Mouse (Mus musculus): ENCODE data around the gene Ablim1. TPM values are rescaled to one million over a fixed set of nuclear protein-coding genes. Genes with fewer than 3 reads are reported as not detected.

Gene Ablim1
- polyA plus RNA-seq, 1 experiment from 2014 or later = 62.0 TPM

DNA sequence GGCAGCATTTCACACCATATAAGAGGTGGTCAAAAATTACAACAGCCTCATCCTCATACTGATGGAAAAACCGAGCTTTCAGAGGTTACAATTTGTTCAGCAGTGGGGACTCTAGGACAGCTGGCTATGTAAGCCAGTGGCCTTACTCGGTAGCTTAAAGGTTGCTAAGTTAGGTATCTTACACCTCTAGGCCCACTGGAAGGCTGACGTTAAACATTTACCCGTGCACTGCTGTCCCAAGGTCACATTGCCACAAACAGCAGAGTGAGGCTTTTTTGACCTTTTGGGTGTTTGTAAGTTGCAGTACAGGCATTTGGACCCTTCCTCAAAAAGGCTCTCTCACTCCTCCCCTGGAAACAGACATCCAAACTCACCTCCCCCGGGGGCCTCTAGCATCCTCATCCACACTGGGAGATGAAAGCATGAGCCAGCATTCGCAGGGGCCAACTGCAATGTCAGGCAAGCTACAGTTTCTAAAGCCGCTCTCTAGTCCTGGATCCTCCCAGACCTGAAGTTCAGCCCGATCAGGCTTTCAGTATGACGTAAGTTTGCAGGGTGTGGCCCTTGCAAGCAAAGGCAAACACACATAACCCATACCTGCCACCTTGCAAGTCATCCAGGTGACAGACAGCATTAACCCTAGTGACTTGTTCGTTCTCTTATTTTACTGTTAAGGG lies 132.7 kb downstream of the Ablim1 start:
- peaks cover 4% of the 10 kb centered on the region; the same call in 1 of the 2 replicates for H3K4me1 ChIP-seq (replicated peaks; ENCODE audit: control insufficient read depth, insufficient read depth)
- no peaks in the 10 kb centered on the region for H3K27me3 ChIP-seq (ENCODE audit: control insufficient read depth, insufficient read depth, low read length)
- peak overlapping the region; percentile 35; the same call in 1 of the 2 replicates for H3K9ac ChIP-seq (ENCODE audit: low read length)
- H3K36me3 ChIP-seq (ENCODE audit: control insufficient read depth, insufficient read depth, low read length) = no peaks in the 10 kb centered on the region
- TF ChIP-seq CTCF (IDR thresholded peaks at IDR 0.05; ENCODE audit: low read depth) = no peak
- peak; percentile 88 for TF ChIP-seq EP300 (optimal IDR thresholded peaks at IDR 0.05)
- peak overlapping the region; percentile 81 for H3K27ac ChIP-seq (replicated peaks)
- peak; percentile 88 for ATAC-seq (ENCODE audit: low FRiP score, low TSS enrichment)
- 57% methylated on average over 10 of the region's 10 CpGs for WGBS
- DNase-seq (ENCODE audit: low spot score) = peak; percentile 85
- H3K9me3 ChIP-seq (ENCODE audit: control insufficient read depth, low read length) = no peaks in the 10 kb centered on the region
- H3K4me2 ChIP-seq (replicated peaks; ENCODE audit: low read depth) = no peak overlapping the region
- no peak overlapping the region for H3K4me3 ChIP-seq (ENCODE audit: low read depth, low read length)

DNA sequence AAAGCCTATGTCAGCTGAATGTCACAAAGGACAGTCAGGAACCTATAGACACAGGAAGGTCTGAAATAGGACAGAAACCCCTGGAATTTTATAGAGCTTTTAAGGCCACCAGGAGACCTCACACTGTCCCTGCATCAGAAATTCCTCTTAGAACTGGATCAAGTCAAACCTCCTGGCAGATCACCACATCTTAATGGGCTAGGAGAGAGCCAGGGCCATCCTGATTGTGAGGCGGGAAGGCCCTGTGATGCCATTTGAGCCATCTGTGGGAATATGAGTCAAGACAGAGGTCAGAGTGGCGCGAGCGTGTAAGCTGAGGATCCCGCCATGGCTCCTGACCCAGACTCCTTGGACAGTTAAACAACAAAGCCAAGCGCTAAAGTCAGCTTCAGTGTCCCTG lies 133.4 kb downstream of the Ablim1 start:
- TF ChIP-seq CTCF (IDR thresholded peaks at IDR 0.05; ENCODE audit: low read depth) (no peak), EP300 (optimal IDR thresholded peaks at IDR 0.05) (no peak)
- H3K27me3 ChIP-seq (ENCODE audit: control insufficient read depth, insufficient read depth, low read length) = no peaks in the 10 kb centered on the region
- 0 out of 2 replicates have a peak overlapping the region, but pooled peaks have one; percentile 1 for H3K9ac ChIP-seq (ENCODE audit: low read length)
- 86% methylated on average over 6 of the region's 6 CpGs for WGBS
- H3K9me3 ChIP-seq (ENCODE audit: control insufficient read depth, low read length) = no peaks in the 10 kb centered on the region
- peak overlapping the region; percentile 81 for H3K27ac ChIP-seq (replicated peaks)
- no peak for DNase-seq (ENCODE audit: low spot score)
- peaks cover 4% of the 10 kb centered on the region; the same call in 1 of the 2 replicates for H3K4me1 ChIP-seq (replicated peaks; ENCODE audit: control insufficient read depth, insufficient read depth)
- peak overlapping the region; percentile 18; the same call in 1 of the 2 replicates for H3K4me2 ChIP-seq (replicated peaks; ENCODE audit: low read depth)
- no peak for ATAC-seq (ENCODE audit: low FRiP score, low TSS enrichment)
- H3K4me3 ChIP-seq (ENCODE audit: low read depth, low read length) = no peak overlapping the region
- H3K36me3 ChIP-seq (ENCODE audit: control insufficient read depth, insufficient read depth, low read length) = no peaks in the 10 kb centered on the region

DNA sequence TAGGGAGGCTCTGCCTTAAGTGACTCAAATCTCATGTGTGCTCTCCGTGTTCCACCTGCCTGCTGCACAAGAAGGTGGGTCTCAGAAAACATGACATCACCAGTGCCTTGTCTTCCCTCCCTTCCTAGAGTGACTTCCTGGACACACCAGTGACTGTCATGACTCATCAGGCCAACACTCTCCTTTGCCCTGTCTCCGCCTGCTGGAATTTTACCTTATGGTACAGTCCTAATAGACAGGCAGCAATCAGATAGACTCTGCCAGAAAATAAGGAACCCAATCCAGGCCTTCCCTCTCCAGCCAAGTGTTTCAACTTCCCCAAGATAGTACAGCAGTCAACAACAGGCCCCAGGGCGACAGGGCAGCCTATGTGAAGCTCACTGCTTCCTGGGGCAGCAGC lies 133.8 kb downstream of the Ablim1 start:
- ATAC-seq (ENCODE audit: low FRiP score, low TSS enrichment) = peak; percentile 62

DNA sequence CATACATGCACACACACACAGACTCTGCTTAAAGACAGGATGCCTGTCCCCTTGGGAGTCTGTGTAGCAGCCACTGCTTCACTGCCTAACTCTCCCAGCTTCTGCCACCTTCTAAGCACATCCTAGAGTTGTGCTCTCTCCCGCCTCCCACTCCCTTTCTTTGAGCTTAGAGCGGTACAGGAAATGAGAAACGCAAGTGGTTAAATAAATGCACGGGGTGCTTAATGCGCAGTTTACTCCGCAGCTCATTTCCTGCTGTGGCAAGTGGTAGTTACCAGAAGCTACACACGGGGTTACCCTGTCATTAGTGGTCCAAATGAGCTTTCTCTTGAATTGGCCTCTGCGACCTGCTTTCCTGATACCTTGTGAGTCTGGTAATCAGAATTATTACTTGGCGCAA lies 134.4 kb downstream of the Ablim1 start:
- no peak overlapping the region for H3K4me3 ChIP-seq (ENCODE audit: low read depth, low read length)
- no peaks in the 10 kb centered on the region for H3K36me3 ChIP-seq (ENCODE audit: control insufficient read depth, insufficient read depth, low read length)
- H3K9ac ChIP-seq (ENCODE audit: low read length) = no peak overlapping the region
- no peaks in the 10 kb centered on the region for H3K27me3 ChIP-seq (ENCODE audit: control insufficient read depth, insufficient read depth, low read length)
- no peak for DNase-seq (ENCODE audit: low spot score)
- TF ChIP-seq CTCF (IDR thresholded peaks at IDR 0.05; ENCODE audit: low read depth) (no peak), EP300 (optimal IDR thresholded peaks at IDR 0.05) (no peak)
- peak overlapping the region; percentile 81; the same call in 1 of the 2 replicates for H3K27ac ChIP-seq (replicated peaks)
- H3K9me3 ChIP-seq (ENCODE audit: control insufficient read depth, low read length) = no peaks in the 10 kb centered on the region
- H3K4me2 ChIP-seq (replicated peaks; ENCODE audit: low read depth) = no peak overlapping the region
- ATAC-seq (ENCODE audit: low FRiP score, low TSS enrichment) = no peak
- 61% methylated on average over 9 of the region's 9 CpGs for WGBS
- H3K4me1 ChIP-seq (replicated peaks; ENCODE audit: control insufficient read depth, insufficient read depth) = peaks cover 4% of the 10 kb centered on the region; the same call in 1 of the 2 replicates

More for the DNA sequence above, 133.8 kb downstream of the Ablim1 start:
- WGBS = 68% methylated on average over 3 of the region's 3 CpGs
- Histone ChIP-seq H3K36me3 (ENCODE audit: control insufficient read depth, insufficient read depth, low read length) (no peaks in the 10 kb centered on the region), H3K4me1 (replicated peaks; ENCODE audit: control insufficient read depth, insufficient read depth) (peaks cover 4% of the 10 kb centered on the region; the same call in 1 of the 2 replicates), H3K27ac (replicated peaks) (peak overlapping the region; percentile 81), H3K9ac (ENCODE audit: low read length) (0 out of 2 replicates have a peak overlapping the region, but pooled peaks have one; percentile 1), H3K4me2 (replicated peaks; ENCODE audit: low read depth) (no peak overlapping the region), H3K4me3 (ENCODE audit: low read depth, low read length) (no peak overlapping the region), H3K9me3 (ENCODE audit: control insufficient read depth, low read length) (no peaks in the 10 kb centered on the region), H3K27me3 (ENCODE audit: control insufficient read depth, insufficient read depth, low read length) (no peaks in the 10 kb centered on the region)
- TF ChIP-seq CTCF (IDR thresholded peaks at IDR 0.05; ENCODE audit: low read depth) (0 out of 2 replicates have a peak, but pooled peaks have one; percentile 17), EP300 (optimal IDR thresholded peaks at IDR 0.05) (no peak)
- no peak for DNase-seq (ENCODE audit: low spot score)

DNA sequence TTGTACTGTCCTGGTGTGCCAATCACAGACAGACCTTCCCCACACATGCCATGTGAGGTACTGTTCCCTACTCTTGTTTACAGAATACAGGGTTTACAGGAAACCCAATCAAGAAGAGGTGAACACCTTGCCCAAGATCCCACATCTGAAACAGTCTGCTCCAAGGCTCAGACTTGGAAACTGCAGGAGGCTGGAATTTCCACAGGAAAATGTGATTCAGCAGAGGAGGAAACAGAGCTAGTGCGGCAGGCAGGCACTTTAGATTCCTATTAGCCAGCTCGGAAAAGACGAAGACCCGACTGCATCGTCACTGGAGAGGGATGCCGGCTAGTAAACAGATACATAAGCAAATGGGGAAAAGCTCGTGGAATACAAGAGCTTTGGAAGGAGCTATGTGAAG lies 135.4 kb downstream of the Ablim1 start:
- no peak for DNase-seq (ENCODE audit: low spot score)
- no peak overlapping the region for H3K4me2 ChIP-seq (replicated peaks; ENCODE audit: low read depth)
- H3K4me3 ChIP-seq (ENCODE audit: low read depth, low read length) = no peak overlapping the region
- no peaks in the 10 kb centered on the region for H3K9me3 ChIP-seq (ENCODE audit: control insufficient read depth, low read length)
- H3K4me1 ChIP-seq (replicated peaks; ENCODE audit: control insufficient read depth, insufficient read depth) = peaks cover 4% of the 10 kb centered on the region; the same call in 1 of the 2 replicates
- ATAC-seq (ENCODE audit: low FRiP score, low TSS enrichment) = no peak
- no peak overlapping the region for H3K27ac ChIP-seq (replicated peaks)
- H3K9ac ChIP-seq (ENCODE audit: low read length) = no peak overlapping the region
- H3K27me3 ChIP-seq (ENCODE audit: control insufficient read depth, insufficient read depth, low read length) = no peaks in the 10 kb centered on the region
- no peak for TF ChIP-seq EP300 (optimal IDR thresholded peaks at IDR 0.05)
- no peak for TF ChIP-seq CTCF (IDR thresholded peaks at IDR 0.05; ENCODE audit: low read depth)
- no peaks in the 10 kb centered on the region for H3K36me3 ChIP-seq (ENCODE audit: control insufficient read depth, insufficient read depth, low read length)
- 80% methylated on average over 7 of the region's 7 CpGs for WGBS

DNA sequence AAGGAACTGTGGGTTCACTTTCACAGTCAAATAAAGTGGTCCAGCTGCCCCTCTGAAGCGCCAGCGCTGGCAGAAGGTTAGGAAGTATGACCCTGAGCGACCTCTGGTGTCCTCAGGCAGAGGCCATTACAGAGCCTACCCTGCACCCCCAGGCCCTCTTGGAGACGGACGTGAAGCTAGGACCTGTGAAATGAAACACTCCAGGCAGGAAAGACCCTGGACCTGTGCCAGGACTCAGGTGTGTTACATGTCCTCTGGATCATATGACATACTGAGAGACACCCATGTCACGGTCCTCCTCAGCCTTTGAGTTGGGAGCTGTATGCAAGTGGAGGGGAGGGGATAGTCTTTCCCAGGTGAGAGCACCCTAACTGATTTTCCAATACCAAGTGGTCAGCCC lies 137.4 kb downstream of the Ablim1 start:
- H3K4me3 ChIP-seq (ENCODE audit: low read depth, low read length) = no peak overlapping the region
- no peaks in the 10 kb centered on the region for H3K36me3 ChIP-seq (ENCODE audit: control insufficient read depth, insufficient read depth, low read length)
- TF ChIP-seq CTCF (IDR thresholded peaks at IDR 0.05; ENCODE audit: low read depth) = no peak
- TF ChIP-seq EP300 (optimal IDR thresholded peaks at IDR 0.05) = no peak
- no peak overlapping the region for H3K9ac ChIP-seq (ENCODE audit: low read length)
- no peak overlapping the region for H3K27ac ChIP-seq (replicated peaks)
- WGBS = 72% methylated on average over 6 of the region's 6 CpGs
- no peaks in the 10 kb centered on the region for H3K27me3 ChIP-seq (ENCODE audit: control insufficient read depth, insufficient read depth, low read length)
- no peak overlapping the region for H3K4me2 ChIP-seq (replicated peaks; ENCODE audit: low read depth)
- ATAC-seq (ENCODE audit: low FRiP score, low TSS enrichment) = no peak
- no peak for DNase-seq (ENCODE audit: low spot score)
- H3K4me1 ChIP-seq (replicated peaks; ENCODE audit: control insufficient read depth, insufficient read depth) = peaks cover 4% of the 10 kb centered on the region; the same call in 1 of the 2 replicates
- H3K9me3 ChIP-seq (ENCODE audit: control insufficient read depth, low read length) = no peaks in the 10 kb centered on the region

All from stomach, postnatal 0 days (tissue).